Mouse (Mus musculus): Measurements from ENCODE around the gene Myog. TPM values are rescaled to one million over a fixed set of nuclear protein-coding genes. Genes with fewer than 3 reads are reported as not detected.

Gene Myog
- polyA plus RNA-seq, 1 experiment from 2014 or later = not detected

- Histone ChIP-seq H3K27ac (replicated peaks; ENCODE audit: low read depth, low read length) (no peak overlapping the region), H3K9me3 (ENCODE audit: control insufficient read depth, low read length) (no peaks in the 10 kb centered on the region), H3K4me3 (replicated peaks; ENCODE audit: low read depth, low read length) (no peak overlapping the region), H3K4me2 (ENCODE audit: low read length) (no peak overlapping the region), H3K36me3 (ENCODE audit: control insufficient read depth, insufficient read depth, low read length) (no peaks in the 10 kb centered on the region), H3K4me1 (ENCODE audit: control insufficient read depth, insufficient read depth, low read length) (0 out of 2 replicates have a peak, but pooled peaks cover 8% of the 10 kb centered on the region), H3K27me3 (ENCODE audit: control insufficient read depth, insufficient read depth, low read length) (no peaks in the 10 kb centered on the region), H3K9ac (replicated peaks; ENCODE audit: low read length) (no peak overlapping the region)
- 77% methylated on average over 8 of the region's 8 CpGs for WGBS
- no peak for ATAC-seq (ENCODE audit: low FRiP score, low TSS enrichment)
- no peak for DNase-seq
Measured at GRCm38 (mm10) chr1:134291555-134291954, 1.8 kb downstream of the Myog start.

GRCm38 (mm10) chr1:134292073-134292472 is 2.3 kb downstream of the Myog start:
- Histone ChIP-seq H3K4me3 (replicated peaks; ENCODE audit: low read depth, low read length) (no peak overlapping the region), H3K27me3 (ENCODE audit: control insufficient read depth, insufficient read depth, low read length) (no peaks in the 10 kb centered on the region), H3K9me3 (ENCODE audit: control insufficient read depth, low read length) (no peaks in the 10 kb centered on the region), H3K4me1 (ENCODE audit: control insufficient read depth, insufficient read depth, low read length) (0 out of 2 replicates have a peak, but pooled peaks cover 8% of the 10 kb centered on the region), H3K36me3 (ENCODE audit: control insufficient read depth, insufficient read depth, low read length) (no peaks in the 10 kb centered on the region), H3K4me2 (ENCODE audit: low read length) (no peak overlapping the region), H3K27ac (replicated peaks; ENCODE audit: low read depth, low read length) (no peak overlapping the region), H3K9ac (replicated peaks; ENCODE audit: low read length) (no peak overlapping the region)
- ATAC-seq (ENCODE audit: low FRiP score, low TSS enrichment) = no peak
- peak; percentile 54 for DNase-seq
- 17% methylated on average over 5 of the region's 5 CpGs for WGBS

DNA sequence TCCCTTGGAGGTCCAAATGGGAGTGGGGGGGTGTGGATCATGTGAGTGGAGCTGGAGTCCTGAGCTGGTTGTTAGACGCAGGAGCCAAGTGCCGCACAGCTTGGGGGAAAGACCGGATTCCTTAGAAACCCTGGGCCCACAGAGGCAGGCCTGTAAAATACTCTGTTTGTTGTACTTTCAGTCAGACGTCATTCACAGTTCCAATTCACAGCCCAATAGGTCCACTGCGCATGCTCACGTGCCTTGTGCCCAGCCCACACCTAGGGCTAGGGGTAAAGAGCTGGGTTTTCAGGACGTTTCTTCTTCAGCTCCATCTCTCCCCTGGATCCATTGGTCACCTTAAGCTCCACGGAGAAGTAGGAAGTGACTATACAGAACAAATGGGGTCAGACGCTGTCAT is 2.8 kb downstream of the Myog start:
- Histone ChIP-seq H3K4me2 (ENCODE audit: low read length) (no peak overlapping the region), H3K36me3 (ENCODE audit: control insufficient read depth, insufficient read depth, low read length) (no peaks in the 10 kb centered on the region), H3K27me3 (ENCODE audit: control insufficient read depth, insufficient read depth, low read length) (peaks cover under 1% of the 10 kb centered on the region; the same call in 1 of the 2 replicates), H3K9ac (replicated peaks; ENCODE audit: low read length) (no peak overlapping the region), H3K27ac (replicated peaks; ENCODE audit: low read depth, low read length) (no peak overlapping the region), H3K9me3 (ENCODE audit: control insufficient read depth, low read length) (no peaks in the 10 kb centered on the region), H3K4me3 (replicated peaks; ENCODE audit: low read depth, low read length) (no peak overlapping the region), H3K4me1 (ENCODE audit: control insufficient read depth, insufficient read depth, low read length) (0 out of 2 replicates have a peak, but pooled peaks cover 8% of the 10 kb centered on the region)
- WGBS = 56% methylated on average over 9 of the region's 9 CpGs
- peak; percentile 13 for DNase-seq
- ATAC-seq (ENCODE audit: low FRiP score, low TSS enrichment) = no peak

DNA sequence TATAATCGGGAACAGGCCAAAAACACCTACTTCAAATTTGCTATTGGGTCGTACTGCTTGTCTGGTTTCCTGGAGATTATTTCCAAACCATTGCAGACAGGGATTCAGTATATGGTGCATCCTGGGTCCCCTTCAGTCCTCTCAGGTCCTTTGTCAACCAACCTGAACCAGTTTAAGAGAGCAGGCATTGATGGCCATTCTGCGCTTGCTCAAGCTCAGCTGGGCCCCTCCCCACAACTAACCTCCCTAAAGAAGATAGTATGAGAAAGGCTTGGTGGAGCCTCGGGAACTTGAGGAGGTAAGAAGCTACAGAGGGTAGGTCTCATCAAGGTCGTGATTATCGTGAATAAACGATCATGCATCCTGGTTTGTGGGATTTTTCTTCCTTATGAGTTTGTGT is 3.5 kb downstream of the Myog start:
- Histone ChIP-seq H3K9me3 (ENCODE audit: control insufficient read depth, low read length) (no peaks in the 10 kb centered on the region), H3K4me2 (ENCODE audit: low read length) (no peak overlapping the region), H3K4me3 (replicated peaks; ENCODE audit: low read depth, low read length) (no peak overlapping the region), H3K36me3 (ENCODE audit: control insufficient read depth, insufficient read depth, low read length) (no peaks in the 10 kb centered on the region), H3K4me1 (ENCODE audit: control insufficient read depth, insufficient read depth, low read length) (0 out of 2 replicates have a peak, but pooled peaks cover 8% of the 10 kb centered on the region), H3K27ac (replicated peaks; ENCODE audit: low read depth, low read length) (no peak overlapping the region), H3K9ac (replicated peaks; ENCODE audit: low read length) (no peak overlapping the region), H3K27me3 (ENCODE audit: control insufficient read depth, insufficient read depth, low read length) (peaks cover 7% of the 10 kb centered on the region)
- ATAC-seq (ENCODE audit: low FRiP score, low TSS enrichment) (no peak), DNase-seq (no peak)
- 87% methylated on average over 7 of the region's 7 CpGs for WGBS

DNA sequence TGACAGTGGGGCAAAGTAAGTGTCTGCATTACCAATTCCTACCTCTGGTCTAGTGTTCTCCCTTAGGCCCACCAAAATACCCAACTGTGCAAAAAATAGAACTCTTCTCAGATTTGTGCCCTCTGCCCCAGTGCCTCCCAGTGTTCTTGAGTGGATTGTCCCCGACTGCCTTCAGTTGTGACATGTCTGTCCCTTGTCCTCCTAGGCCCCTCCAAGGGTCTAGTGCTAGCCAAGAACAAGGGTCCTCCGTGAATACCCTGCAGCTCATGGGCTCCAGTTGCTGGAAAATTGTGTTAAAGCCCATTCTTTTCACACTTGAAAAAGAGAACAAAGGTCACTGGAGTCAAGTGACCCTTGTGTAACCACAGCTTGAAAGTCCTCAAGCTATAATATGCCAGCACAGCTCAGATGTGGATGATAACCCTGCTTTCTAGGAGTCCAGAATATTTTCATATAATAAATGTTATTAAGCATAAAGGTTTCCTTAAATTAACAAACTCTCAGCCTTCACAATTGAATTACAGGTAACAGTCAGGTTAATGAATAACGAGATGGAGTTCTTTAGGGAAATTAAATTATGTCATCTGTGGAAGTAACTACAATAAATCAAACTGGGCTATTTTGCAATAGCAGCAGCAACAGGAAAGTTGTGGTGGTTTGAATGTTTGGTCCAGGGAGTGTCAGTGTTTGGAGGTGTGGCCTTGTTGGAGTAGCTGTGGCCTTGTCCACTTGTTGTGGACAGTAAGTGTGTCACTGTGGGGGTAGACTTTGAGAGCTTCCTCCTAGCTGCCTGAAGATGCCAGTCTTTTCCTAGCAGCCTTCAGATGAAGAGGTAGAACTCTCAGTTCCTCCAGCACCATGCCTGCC is 4.2 kb downstream of the Myog start:
- Histone ChIP-seq H3K4me2 (ENCODE audit: low read length) (no peak overlapping the region), H3K27me3 (ENCODE audit: control insufficient read depth, insufficient read depth, low read length) (peaks cover 13% of the 10 kb centered on the region), H3K9me3 (ENCODE audit: control insufficient read depth, low read length) (no peaks in the 10 kb centered on the region), H3K27ac (replicated peaks; ENCODE audit: low read depth, low read length) (no peak overlapping the region), H3K36me3 (ENCODE audit: control insufficient read depth, insufficient read depth, low read length) (no peaks in the 10 kb centered on the region), H3K4me3 (replicated peaks; ENCODE audit: low read depth, low read length) (no peak overlapping the region), H3K9ac (replicated peaks; ENCODE audit: low read length) (no peak overlapping the region), H3K4me1 (ENCODE audit: control insufficient read depth, insufficient read depth, low read length) (0 out of 2 replicates have a peak, but pooled peaks cover 8% of the 10 kb centered on the region)
- WGBS = 76% methylated on average over 3 of the region's 3 CpGs
- DNase-seq = no peak
- no peak for ATAC-seq (ENCODE audit: low FRiP score, low TSS enrichment)

- Histone ChIP-seq H3K27ac (replicated peaks; ENCODE audit: low read depth, low read length) (no peak overlapping the region), H3K9me3 (ENCODE audit: control insufficient read depth, low read length) (no peaks in the 10 kb centered on the region), H3K9ac (replicated peaks; ENCODE audit: low read length) (no peak overlapping the region), H3K4me2 (ENCODE audit: low read length) (no peak overlapping the region), H3K27me3 (ENCODE audit: control insufficient read depth, insufficient read depth, low read length) (peaks cover 29% of the 10 kb centered on the region), H3K36me3 (ENCODE audit: control insufficient read depth, insufficient read depth, low read length) (no peaks in the 10 kb centered on the region), H3K4me1 (ENCODE audit: control insufficient read depth, insufficient read depth, low read length) (0 out of 2 replicates have a peak, but pooled peaks cover 3% of the 10 kb centered on the region), H3K4me3 (replicated peaks; ENCODE audit: low read depth, low read length) (no peak overlapping the region)
- ATAC-seq (ENCODE audit: low FRiP score, low TSS enrichment) (no peak), DNase-seq (no peak)
- 86% methylated on average over 8 of the region's 8 CpGs for WGBS
Measured at GRCm38 (mm10) chr1:134297265-134297664, 7.5 kb downstream of the Myog start.

DNA sequence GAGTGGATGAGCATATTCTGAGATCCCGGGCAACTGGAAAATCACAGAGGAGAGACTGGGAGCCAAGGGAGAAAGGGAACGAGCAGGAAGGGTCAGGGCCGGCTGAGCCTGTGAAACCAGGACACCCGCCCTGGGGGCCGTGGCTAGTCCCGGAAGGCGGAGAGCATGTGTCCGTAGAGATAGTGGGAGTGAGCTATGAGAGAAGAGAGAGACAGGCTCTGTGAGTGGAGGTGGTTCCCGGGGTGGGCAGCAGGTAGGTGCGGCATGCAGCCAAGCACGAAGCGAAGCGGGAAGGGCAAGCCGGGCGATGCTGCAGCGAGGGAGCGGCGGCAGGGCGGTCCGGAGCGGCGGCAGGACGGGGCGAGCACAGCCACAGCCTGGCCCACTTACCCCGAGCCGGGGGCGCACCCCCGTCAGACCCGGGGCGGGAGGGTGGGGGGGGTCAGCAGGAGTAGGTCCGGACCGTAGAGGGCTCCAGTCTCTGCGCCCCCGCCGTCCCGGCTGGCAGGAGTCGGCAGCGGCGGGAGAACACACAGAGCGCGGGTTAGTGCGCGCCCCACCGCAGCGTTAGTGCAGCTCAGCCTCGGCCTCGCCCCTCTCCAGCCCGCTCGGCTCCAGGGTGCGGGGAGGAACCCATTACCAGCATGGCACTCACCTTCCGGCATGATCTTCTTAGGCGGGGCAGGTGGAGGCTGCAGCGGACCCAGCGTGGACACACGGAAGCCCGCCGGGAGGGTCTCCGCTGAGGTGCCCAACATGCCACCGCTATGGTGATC is 9.0 kb downstream of the Myog start:
- DNase-seq = peak; percentile 72

DNA sequence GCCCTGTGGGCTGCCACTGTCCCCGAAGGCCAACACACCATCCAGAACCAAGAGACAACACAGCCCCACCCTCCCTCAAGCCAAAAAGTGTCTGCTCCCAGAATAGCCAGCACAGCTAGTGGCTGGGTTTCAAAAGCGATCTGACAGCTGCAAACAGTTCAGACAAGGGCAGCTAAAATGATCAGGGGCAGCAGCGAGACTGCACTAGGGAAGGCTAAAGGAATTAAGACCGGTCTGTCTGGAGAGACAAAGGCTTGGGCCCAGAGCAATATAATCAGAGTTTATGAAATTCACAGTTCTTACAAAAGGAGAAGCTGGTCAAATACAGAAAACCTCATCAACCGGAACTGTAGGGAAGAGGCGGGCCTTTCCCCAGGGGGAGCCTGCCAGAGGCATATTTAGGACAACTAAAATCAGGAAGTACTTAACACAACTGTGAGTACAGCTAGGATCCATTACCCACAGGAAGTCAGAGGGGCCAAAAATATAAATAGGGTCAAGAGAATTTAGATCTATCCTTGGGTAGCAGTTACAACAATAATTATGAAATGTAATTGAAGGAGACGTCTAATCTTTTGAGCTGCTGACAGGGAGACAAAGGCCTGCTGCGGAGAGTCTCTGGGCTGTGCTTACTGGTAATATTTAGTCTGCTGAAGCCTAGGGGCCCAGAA is 12.9 kb downstream of the Myog start:
- Histone ChIP-seq H3K9ac (replicated peaks; ENCODE audit: low read length) (no peak overlapping the region; the same call in 1 of the 2 replicates), H3K9me3 (ENCODE audit: control insufficient read depth, low read length) (no peaks in the 10 kb centered on the region), H3K36me3 (ENCODE audit: control insufficient read depth, insufficient read depth, low read length) (no peaks in the 10 kb centered on the region), H3K4me3 (replicated peaks; ENCODE audit: low read depth, low read length) (no peak overlapping the region), H3K27me3 (ENCODE audit: control insufficient read depth, insufficient read depth, low read length) (peaks cover 28% of the 10 kb centered on the region), H3K27ac (replicated peaks; ENCODE audit: low read depth, low read length) (peak overlapping the region; percentile 72), H3K4me2 (ENCODE audit: low read length) (no peak overlapping the region), H3K4me1 (ENCODE audit: control insufficient read depth, insufficient read depth, low read length) (peaks cover 8% of the 10 kb centered on the region; the same call in 1 of the 2 replicates)
- ATAC-seq (ENCODE audit: low FRiP score, low TSS enrichment) = no peak
- DNase-seq = peak; percentile 57
- 8% methylated on average over 8 of the region's 8 CpGs for WGBS

More for the DNA sequence above, 9.0 kb downstream of the Myog start:
- ATAC-seq (ENCODE audit: low FRiP score, low TSS enrichment) = peak; percentile 55; the same call in 1 of the 2 replicates
- Histone ChIP-seq H3K4me3 (replicated peaks; ENCODE audit: low read depth, low read length) (peak overlapping the region; percentile 46), H3K4me2 (ENCODE audit: low read length) (peak overlapping the region; percentile 92), H3K36me3 (ENCODE audit: control insufficient read depth, insufficient read depth, low read length) (no peaks in the 10 kb centered on the region), H3K9ac (replicated peaks; ENCODE audit: low read length) (peak overlapping the region; percentile 58), H3K27me3 (ENCODE audit: control insufficient read depth, insufficient read depth, low read length) (peaks cover 29% of the 10 kb centered on the region), H3K9me3 (ENCODE audit: control insufficient read depth, low read length) (no peaks in the 10 kb centered on the region), H3K27ac (replicated peaks; ENCODE audit: low read depth, low read length) (no peak overlapping the region), H3K4me1 (ENCODE audit: control insufficient read depth, insufficient read depth, low read length) (peaks cover 8% of the 10 kb centered on the region; the same call in 1 of the 2 replicates)
- 7% methylated on average over 55 of the region's 59 CpGs for WGBS
